Mouse (Mus musculus): Measurements from ENCODE around the gene Top1. TPM values are rescaled to one million over a fixed set of nuclear protein-coding genes. Genes with fewer than 3 reads are reported as not detected.

Gene Top1
- total and polyA plus RNA-seq, 3 experiments = 89.8 to 312 (median 91.3) TPM

GRCm38 (mm10) chr2:160667259-160667658 is 21.6 kb downstream of the Top1 start:
- 0 out of 2 replicates have a peak, but pooled peaks have one; percentile 34 for TF ChIP-seq ETS1 (conservative IDR thresholded peaks at IDR 0.05; ENCODE audit: low read depth, low read length)
- 0 out of 2 replicates have a peak, but pooled peaks have one; percentile 37 for TF ChIP-seq MEF2A (IDR thresholded peaks at IDR 0.05; ENCODE audit: borderline replicate concordance, low read depth, low read length)
- peak; percentile 56; the same call in 1 of the 2 replicates for TF ChIP-seq MXI1 (IDR thresholded peaks at IDR 0.05; ENCODE audit: low read depth, low read length)
- TF ChIP-seq ZNF384 (IDR thresholded peaks at IDR 0.05; ENCODE audit: low read depth, low read length) = 0 out of 2 replicates have a peak, but pooled peaks have one; percentile 34
- TF ChIP-seq MAX (IDR thresholded peaks at IDR 0.05; ENCODE audit: low read length) = peak; percentile 81
- no peak for TF ChIP-seq ZC3H11A (IDR thresholded peaks at IDR 0.05; ENCODE audit: low read depth, low read length)
- TF ChIP-seq IRF4 (IDR thresholded peaks at IDR 0.05; ENCODE audit: low read depth, low read length) = peak; percentile 68
- no peak for TF ChIP-seq CHD2 (IDR thresholded peaks at IDR 0.05; ENCODE audit: low read length)
- TF ChIP-seq USF2 (conservative IDR thresholded peaks at IDR 0.05; ENCODE audit: low read depth, low read length) = no peak
- TF ChIP-seq POLR2AphosphoS2 (IDR thresholded peaks at IDR 0.05; ENCODE audit: low read depth, low read length) = 0 out of 2 replicates have a peak, but pooled peaks have one; percentile 14
- peak; percentile 80 for TF ChIP-seq EP300 (IDR thresholded peaks at IDR 0.05; ENCODE audit: low read length)
- TF ChIP-seq BHLHE40 (IDR thresholded peaks at IDR 0.05; ENCODE audit: low read depth, low read length) = peak; percentile 83
- peak; percentile 79 for TF ChIP-seq MYC (IDR thresholded peaks at IDR 0.05; ENCODE audit: low read depth, low read length)
- Histone ChIP-seq H3K27me3 (replicated peaks) (no peaks in the 10 kb centered on the region), H3K27ac (ENCODE audit: insufficient read depth, low read depth) (peak overlapping the region; percentile 76), H3K4me1 (ENCODE audit: control insufficient read depth in 1 of 2, insufficient read depth in 2 of 2) (peaks cover 3 to 64% of the 10 kb centered on the region in 2 experiments), H3K36me3 (replicated peaks in 1 of 2; ENCODE audit: control insufficient read depth in 1 of 2, insufficient read depth in 1 of 2, low read length in 1 of 2) (peaks cover 14 to 34% of the 10 kb centered on the region in 2 experiments), H3K79me2 (replicated peaks; ENCODE audit: control insufficient read depth, extremely low read depth, insufficient read depth, poor library complexity, severe bottlenecking) (peaks cover 68% of the 10 kb centered on the region), H3K9ac (ENCODE audit: insufficient read depth, low read depth) (no peak overlapping the region; the same call in 1 of the 2 replicates), H3K9me3 (replicated peaks; ENCODE audit: low read length) (no peaks in the 10 kb centered on the region), H3K4me3 (replicated peaks in 1 of 3; ENCODE audit: low read depth in 2 of 3, low read length in 2 of 3, poor library complexity in 1 of 3) (no peak overlapping the region), H3K4me2 (ENCODE audit: insufficient read depth, low read depth, poor library complexity, severe bottlenecking) (no peak overlapping the region)
- dilution Hi-C loops (cut with MboI; ENCODE audit: extremely low pct_ligation_motif_present, extremely low pct_unique_long_range_greater_than_20kb, low sequenced_read_pairs) = no loop called here
- peak; percentile 53 for DNase-seq (ENCODE audit: extremely low read depth)
- in situ Hi-C loops (cut with MboI; ENCODE audit: low pct_ligation_motif_present, low pct_unique_long_range_greater_than_20kb, low sequenced_read_pairs) = no loop called here

DNA sequence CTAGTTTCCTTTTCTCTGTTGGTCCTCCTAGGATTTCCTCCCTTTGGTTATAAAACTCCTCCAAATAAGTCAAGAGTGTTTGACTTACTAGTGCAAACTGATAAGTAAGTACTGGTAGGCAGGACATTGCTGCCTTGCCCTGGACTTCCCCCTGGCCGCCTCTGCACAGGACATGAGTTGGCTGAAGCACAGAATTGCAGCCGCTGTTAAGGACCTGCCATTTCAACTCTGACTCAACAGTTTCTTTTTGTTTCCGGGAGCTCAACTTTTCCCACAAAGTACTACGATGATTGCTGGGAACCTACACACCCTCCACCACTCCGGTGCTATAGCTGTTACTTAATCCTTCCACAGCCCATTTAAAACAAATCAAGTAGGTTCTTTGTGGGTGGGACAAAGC is 54.6 kb downstream of the Top1 start:
- Histone ChIP-seq H3K4me3 (replicated peaks in 1 of 3; ENCODE audit: low read depth in 2 of 3, low read length in 2 of 3, poor library complexity in 1 of 3) (no peak overlapping the region), H3K9ac (ENCODE audit: insufficient read depth, low read depth) (no peak overlapping the region), H3K4me2 (ENCODE audit: insufficient read depth, low read depth, poor library complexity, severe bottlenecking) (no peak overlapping the region), H3K27me3 (replicated peaks) (no peaks in the 10 kb centered on the region), H3K9me3 (replicated peaks; ENCODE audit: low read length) (no peaks in the 10 kb centered on the region), H3K4me1 (ENCODE audit: control insufficient read depth in 1 of 2, insufficient read depth in 2 of 2) (peaks cover 0 to 4% of the 10 kb centered on the region in 2 experiments; a peak in 1 of 4 replicates), H3K79me2 (replicated peaks; ENCODE audit: control insufficient read depth, extremely low read depth, insufficient read depth, poor library complexity, severe bottlenecking) (peaks cover 11% of the 10 kb centered on the region), H3K27ac (ENCODE audit: insufficient read depth, low read depth) (no peak overlapping the region), H3K36me3 (replicated peaks in 1 of 2; ENCODE audit: control insufficient read depth in 1 of 2, insufficient read depth in 1 of 2, low read length in 1 of 2) (peaks cover 38 to 86% of the 10 kb centered on the region in 2 experiments)
- TF ChIP-seq ZNF384 (IDR thresholded peaks at IDR 0.05; ENCODE audit: low read depth, low read length) = 0 out of 2 replicates have a peak, but pooled peaks have one; percentile 1
- TF ChIP-seq ELF1 (IDR thresholded peaks at IDR 0.05; ENCODE audit: low read depth, low read length) = no peak
- no peak for TF ChIP-seq ZMIZ1 (IDR thresholded peaks at IDR 0.05; ENCODE audit: low read depth, low read length)
- no peak for TF ChIP-seq MEF2A (IDR thresholded peaks at IDR 0.05; ENCODE audit: borderline replicate concordance, low read depth, low read length)
- no peak for TF ChIP-seq NELFE (IDR thresholded peaks at IDR 0.05; ENCODE audit: low read depth, low read length)
- no peak for TF ChIP-seq NRF1 (IDR thresholded peaks at IDR 0.05; ENCODE audit: low read depth, low read length)
- no peak for DNase-seq (ENCODE audit: extremely low read depth)
- dilution Hi-C loops (cut with MboI; ENCODE audit: extremely low pct_ligation_motif_present, extremely low pct_unique_long_range_greater_than_20kb, low sequenced_read_pairs) = no loop called here
- in situ Hi-C loops (cut with MboI; ENCODE audit: low pct_ligation_motif_present, low pct_unique_long_range_greater_than_20kb, low sequenced_read_pairs) = no loop called here

Data from CH12.LX (cell line).